Mouse (Mus musculus) liver, adult (tissue): Measurements from ENCODE around the gene Gm49711.

Source experiments
- GATA4 ChIP-seq: IDR thresholded peaks from 2 replicates; pipeline ENCODE4 v1.6.1; 2014; ENCODE audit warnings: mild to moderate bottlenecking, low read length; ENCODE audit not compliant: insufficient replicate concordance

Gm49711 gene

GRCm38 (mm10) chr16:92134148-92134764 is 76.1 kb downstream of the Gm49711 start:
- no peak for TF ChIP-seq GATA4

GRCm38 (mm10) chr16:92136275-92136674 is 78.2 kb downstream of the Gm49711 start:
- TF ChIP-seq GATA4 = no peak

- no peak for TF ChIP-seq GATA4
Measured at GRCm38 (mm10) chr16:92139386-92140261, 81.5 kb downstream of the Gm49711 start.

- no peak for TF ChIP-seq GATA4
Measured at GRCm38 (mm10) chr16:92140328-92140727, 82.2 kb downstream of the Gm49711 start.

GRCm38 (mm10) chr16:92141021-92141420 is 82.9 kb downstream of the Gm49711 start:
- no peak for TF ChIP-seq GATA4

GRCm38 (mm10) chr16:92142426-92143012 is 84.4 kb downstream of the Gm49711 start:
- TF ChIP-seq GATA4 = no peak

GRCm38 (mm10) chr16:92147631-92148366 is 89.7 kb downstream of the Gm49711 start:
- no peak for TF ChIP-seq GATA4

GRCm38 (mm10) chr16:92148367-92148728 is 90.2 kb downstream of the Gm49711 start:
- TF ChIP-seq GATA4 = no peak

- TF ChIP-seq GATA4 = no peak
Measured at GRCm38 (mm10) chr16:92150975-92151374, 92.9 kb downstream of the Gm49711 start.

GRCm38 (mm10) chr16:92158021-92158455 is 99.9 kb downstream of the Gm49711 start:
- TF ChIP-seq GATA4 = no peak

- TF ChIP-seq GATA4 = no peak
Measured at GRCm38 (mm10) chr16:92158461-92159091, 100.5 kb downstream of the Gm49711 start.

- TF ChIP-seq GATA4 = no peak
Measured at GRCm38 (mm10) chr16:92159114-92159513, 101.0 kb downstream of the Gm49711 start.

- TF ChIP-seq GATA4 = no peak
Measured at GRCm38 (mm10) chr16:92162289-92162688, 104.2 kb downstream of the Gm49711 start.

GRCm38 (mm10) chr16:92163545-92163944 is 105.4 kb downstream of the Gm49711 start:
- TF ChIP-seq GATA4 = no peak

- TF ChIP-seq GATA4 = no peak
Measured at GRCm38 (mm10) chr16:92176052-92176451, 117.9 kb downstream of the Gm49711 start.

- TF ChIP-seq GATA4 = no peak
Measured at GRCm38 (mm10) chr16:92177718-92178117, 119.6 kb downstream of the Gm49711 start.
